Mouse (Mus musculus): Measurements from ENCODE around the gene Pou4f2. TPM values are rescaled to one million over a fixed set of nuclear protein-coding genes. Genes with fewer than 3 reads are reported as not detected.

Pou4f2 gene
- polyA plus RNA-seq, 1 experiment from 2014 or later: not detected

GRCm38 (mm10) chr8:78419272-78419671, 17.2 kb downstream of the Pou4f2 start:
- WGBS (ENCODE audit: insufficient replicate concordance): 15% methylated on average over 4 of the region's 4 CpGs
- Histone ChIP-seq H3K4me3 (replicated peaks) (no peak overlapping the region), H3K36me3 (replicated peaks) (no peaks in the 10 kb centered on the region), H3K4me1 (replicated peaks) (no peaks in the 10 kb centered on the region), H3K9me3 (replicated peaks) (no peaks in the 10 kb centered on the region), H3K27ac (replicated peaks) (no peak overlapping the region), H3K27me3 (peaks cover 49% of the 10 kb centered on the region), H3K9ac (no peak overlapping the region), H3K4me2 (no peak overlapping the region)
- ATAC-seq (ENCODE audit: insufficient read depth): no peak

GRCm38 (mm10) chr8:78390756-78391155, 45.7 kb downstream of the Pou4f2 start:
- H3K4me1 ChIP-seq (replicated peaks): no peaks in the 10 kb centered on the region
- H3K27ac ChIP-seq (replicated peaks): no peak overlapping the region
- no peak for ATAC-seq (ENCODE audit: insufficient read depth)
- no peak overlapping the region for H3K4me3 ChIP-seq (replicated peaks)
- WGBS (ENCODE audit: insufficient replicate concordance): 68% methylated on average over 7 of the region's 7 CpGs
- H3K9ac ChIP-seq: no peak overlapping the region
- H3K9me3 ChIP-seq (replicated peaks): no peaks in the 10 kb centered on the region
- H3K27me3 ChIP-seq: no peaks in the 10 kb centered on the region
- no peaks in the 10 kb centered on the region for H3K36me3 ChIP-seq (replicated peaks)
- H3K4me2 ChIP-seq: no peak overlapping the region

Other genes with a start within 250 kb of the Pou4f2 start
- not detected in 2 replicates for gene Ttc29, start 223.3 kb downstream of the Pou4f2 start, polyA plus RNA-seq (2015; fragmentation: Nextera tagmentation; extraction: Ambion mirVana)
- 78.4 and 83.7 TPM in 2 replicates for gene Rbmxl1, start 72.3 kb upstream of the Pou4f2 start, polyA plus RNA-seq (2015; fragmentation: Nextera tagmentation; extraction: Ambion mirVana)
- gene Slc10a7, start 72.7 kb upstream of the Pou4f2 start, polyA plus RNA-seq (2015; fragmentation: Nextera tagmentation; extraction: Ambion mirVana): 5.9 and 6.9 TPM in 2 replicates